Mouse (Mus musculus): ENCODE measurements around the gene Fam57a. TPM values are rescaled to one million over a fixed set of nuclear protein-coding genes. Genes with fewer than 3 reads are reported as not detected.

Fam57a gene
- total RNA-seq, 2 experiments from 2014 or later = 1.6 to 2.8 TPM

DNA sequence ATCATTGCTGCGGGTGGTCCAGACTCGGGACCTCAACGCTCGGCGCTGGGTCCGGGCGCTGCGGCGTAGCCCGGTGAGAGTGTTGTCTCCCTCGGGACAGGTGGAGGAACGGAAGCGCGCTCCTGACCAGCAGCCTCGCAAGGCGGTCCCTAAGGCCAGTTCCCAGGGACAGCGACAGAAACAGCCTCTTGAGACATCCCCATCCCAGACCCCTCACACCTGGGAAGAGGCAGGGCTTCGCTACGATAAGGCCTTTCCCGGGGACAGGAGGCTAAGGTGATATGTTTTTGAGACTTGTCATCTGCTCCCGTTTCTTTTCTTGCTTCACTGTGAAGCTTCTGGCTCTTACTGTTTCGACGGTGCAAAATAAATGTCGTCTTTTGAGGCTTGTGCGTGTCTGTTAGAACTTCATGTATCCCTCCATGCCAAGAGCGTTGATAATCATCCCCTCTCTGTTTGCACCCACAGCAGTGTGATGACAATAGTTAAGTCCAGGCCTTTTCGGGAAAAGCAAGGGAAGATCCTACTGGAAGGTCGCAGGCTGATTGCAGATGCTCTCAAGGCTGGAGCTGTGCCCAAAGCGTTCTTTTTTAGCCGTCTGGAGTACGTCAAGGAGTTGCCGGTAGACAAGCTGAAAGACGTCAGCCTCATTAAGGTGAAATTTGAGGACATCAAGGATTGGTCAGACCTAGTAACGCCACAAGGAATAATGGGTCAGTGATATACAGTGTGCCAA, 64.5 kb downstream of the Fam57a start:
- no peak for DNase-seq

DNA sequence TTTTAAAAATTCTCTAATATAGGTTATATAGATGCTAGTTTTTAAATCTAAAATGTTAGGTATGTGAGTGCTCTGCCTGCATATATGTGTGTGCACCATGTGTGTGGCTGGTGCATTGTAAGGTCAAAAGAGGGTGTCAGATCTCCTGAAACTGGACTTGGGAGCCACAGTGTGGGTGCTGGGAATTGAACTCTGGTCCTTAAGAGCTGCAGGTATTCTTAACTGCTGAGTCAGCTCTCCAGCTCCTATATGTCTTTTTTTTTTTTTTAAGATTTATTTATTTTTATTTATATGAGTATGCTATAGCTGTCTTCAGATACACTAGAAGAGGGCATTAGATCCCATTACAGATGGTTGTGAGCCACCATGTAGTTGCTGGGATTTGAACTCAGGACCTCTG, 67.0 kb downstream of the Fam57a start:
- no peak for DNase-seq

DNA sequence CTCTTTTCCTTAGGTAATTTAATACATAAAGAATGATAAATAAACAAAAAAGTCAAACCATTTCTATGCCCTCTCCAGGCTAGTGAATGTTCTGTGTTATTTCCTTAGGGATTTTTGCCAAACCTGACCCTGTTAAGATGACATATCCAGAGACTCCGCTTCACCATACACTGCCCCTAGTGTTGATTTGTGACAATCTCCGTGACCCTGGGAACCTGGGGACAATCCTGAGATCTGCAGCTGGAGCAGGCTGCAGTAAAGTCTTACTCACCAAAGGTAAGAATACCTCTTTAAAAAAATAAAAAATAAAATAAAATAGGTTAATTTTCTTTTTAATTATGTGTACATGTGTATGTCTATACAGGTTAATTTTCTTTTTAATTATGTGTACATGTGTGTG, 67.8 kb downstream of the Fam57a start:
- no peak for DNase-seq

DNA sequence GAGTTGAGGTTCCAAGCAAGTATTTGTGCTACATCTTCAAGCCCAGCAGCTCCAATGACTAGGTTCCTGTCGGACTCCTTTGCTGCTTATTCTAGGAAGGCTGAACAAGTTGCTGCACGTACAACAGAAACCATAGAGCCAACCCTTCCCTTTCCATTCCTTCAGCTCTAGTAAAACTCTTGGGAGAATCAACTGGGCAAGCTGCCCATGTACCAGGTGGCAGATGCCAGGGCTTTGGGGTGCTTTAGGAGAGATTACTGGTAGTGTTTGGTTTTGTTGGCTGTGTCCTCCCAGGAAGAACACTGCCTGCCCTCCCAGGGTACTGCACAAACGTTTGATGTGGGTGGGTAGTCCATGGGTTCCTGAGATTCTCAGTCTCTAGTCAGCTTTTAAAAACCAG, 72.6 kb downstream of the Fam57a start:
- DNase-seq = no peak

DNA sequence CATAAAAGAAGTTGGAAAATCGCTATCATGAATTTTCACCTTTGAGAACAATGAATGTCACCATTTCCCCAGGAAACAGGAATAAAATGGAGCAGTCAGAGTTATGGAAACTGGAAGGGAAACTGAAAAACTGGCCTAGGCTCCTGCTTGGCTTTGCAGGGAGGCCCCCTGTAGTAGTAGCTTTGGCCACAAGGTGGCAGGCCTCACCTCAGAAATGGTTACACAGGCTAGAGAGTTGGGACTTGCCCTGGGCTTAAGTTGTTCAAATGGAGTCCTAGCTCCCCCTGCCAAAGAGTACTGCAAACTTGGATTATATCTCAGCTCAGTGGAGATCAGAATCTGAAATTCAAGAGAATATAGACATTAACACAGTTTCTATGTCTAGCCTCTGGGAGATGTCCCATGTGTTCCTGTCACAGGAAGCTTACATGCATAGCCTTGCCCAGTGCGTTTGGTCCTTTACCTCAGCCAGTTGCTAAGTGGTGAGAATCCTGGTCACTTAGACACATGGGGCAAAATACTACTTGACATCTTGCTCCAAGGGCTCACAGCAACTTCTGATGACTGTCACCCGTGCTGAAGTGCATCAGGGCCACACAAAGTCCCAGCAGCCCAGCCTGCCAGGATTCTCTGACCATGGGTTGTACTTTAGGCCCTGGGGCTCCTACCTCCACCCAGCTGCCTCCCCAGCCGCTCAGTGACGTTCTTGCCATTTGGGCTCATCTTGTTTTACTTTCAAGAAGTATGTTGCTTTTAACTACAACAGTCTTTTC, 73.9 kb downstream of the Fam57a start:
- peak; percentile 76 for DNase-seq

DNA sequence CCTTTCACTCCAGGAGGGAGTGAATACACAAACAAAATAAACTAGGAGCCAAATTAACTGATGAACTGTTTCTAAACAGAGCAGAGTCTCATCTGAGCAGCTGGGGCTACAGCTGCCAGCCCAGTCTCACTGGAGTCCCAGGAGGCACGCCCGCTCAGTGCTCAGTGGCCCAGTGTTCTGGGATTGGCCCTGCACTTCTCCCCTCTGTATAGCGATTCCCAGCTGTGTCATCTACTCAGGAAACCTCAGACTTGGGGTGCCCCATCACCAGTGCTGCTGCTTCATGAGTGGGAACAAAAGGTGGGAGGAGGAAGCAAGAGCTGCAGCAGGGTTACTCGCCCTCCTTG, 74.4 kb downstream of the Fam57a start:
- DNase-seq = peak; percentile 29

DNA sequence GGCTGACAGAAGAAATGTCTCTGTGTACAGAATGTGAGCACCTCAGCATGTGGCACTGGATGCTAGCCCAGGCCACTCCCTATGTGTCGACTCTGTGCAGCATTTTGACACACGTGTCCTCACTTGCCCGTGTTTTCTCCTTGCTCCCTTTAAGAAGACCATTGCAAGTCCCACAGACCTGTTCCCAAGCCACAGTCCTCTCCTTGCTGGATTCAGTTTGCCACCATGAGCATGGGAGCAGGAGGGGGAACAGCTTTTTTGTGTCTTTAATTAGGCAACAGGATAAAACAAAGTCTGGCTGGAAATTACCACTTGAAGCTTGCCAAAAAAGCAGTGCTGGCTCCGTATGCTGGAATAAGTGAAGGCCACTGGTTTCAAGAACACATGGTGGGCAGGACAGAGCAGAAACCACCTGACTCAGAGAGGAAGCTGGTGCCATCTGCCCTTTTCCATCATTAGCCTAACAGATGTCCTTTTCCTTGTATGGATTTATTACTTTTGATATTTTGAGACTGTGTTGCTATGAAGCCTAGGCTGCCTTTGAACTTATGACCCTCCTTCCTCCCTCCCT, 76.0 kb downstream of the Fam57a start:
- no peak for DNase-seq

DNA sequence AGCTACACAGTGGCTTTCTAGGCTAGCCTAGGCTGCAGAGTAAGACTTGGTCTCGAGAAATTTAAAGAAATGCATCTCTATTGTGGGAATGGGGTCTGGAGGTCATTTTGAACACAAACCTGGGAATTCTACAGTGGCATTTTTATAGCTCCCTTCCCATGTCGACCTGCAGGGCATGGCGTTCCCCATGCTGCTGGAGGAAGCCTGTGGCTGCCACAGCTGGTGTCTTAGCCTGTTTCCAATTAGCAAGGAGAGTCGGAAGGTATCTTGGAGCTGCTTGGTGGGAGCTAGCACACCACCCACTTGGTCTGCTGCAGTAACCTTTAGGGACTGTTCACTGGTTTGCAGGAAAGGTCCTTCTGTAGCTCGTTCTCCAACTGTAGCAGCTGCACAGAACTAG, 76.7 kb downstream of the Fam57a start:
- no peak for DNase-seq

DNA sequence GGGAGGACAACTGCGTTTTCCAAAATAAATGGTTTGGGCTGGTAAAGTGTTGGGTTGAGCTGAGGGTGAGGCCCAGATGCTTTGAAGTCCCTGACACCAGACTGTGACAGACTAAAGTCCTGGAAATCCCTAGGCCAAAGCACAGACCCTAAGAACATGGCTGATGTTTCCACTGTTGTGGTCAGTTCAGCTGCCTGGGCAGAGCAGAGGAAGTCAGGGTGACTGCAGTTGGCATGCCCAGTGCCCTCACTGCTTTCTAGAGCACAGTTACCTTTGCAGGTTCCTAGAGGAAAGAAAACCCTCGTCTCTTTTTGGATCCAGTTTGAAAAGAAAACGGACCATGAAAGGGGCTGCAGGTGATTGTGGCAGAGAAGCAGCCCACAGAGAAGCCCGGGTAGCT, 77.9 kb downstream of the Fam57a start:
- no peak for DNase-seq

DNA sequence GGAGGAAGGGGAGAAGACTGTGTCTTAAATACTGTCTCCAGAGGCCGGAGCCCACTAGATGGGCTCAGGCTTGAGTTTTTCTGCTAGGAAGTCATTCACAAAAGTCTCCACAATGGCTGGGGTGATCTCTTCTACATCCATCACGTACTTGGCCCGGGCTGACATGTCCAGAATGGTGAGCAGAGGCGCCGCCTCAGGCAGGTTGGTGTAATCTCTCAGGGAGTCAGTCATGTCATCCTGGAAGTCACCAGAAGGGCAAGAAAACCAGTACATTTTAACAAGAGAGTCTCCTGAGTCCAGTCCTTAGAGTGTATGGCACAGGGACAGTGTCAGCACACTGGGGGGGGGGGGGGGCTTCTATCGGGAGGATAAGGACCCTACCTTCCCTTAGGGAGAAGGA, 79.0 kb downstream of the Fam57a start:
- DNase-seq = no peak

DNA sequence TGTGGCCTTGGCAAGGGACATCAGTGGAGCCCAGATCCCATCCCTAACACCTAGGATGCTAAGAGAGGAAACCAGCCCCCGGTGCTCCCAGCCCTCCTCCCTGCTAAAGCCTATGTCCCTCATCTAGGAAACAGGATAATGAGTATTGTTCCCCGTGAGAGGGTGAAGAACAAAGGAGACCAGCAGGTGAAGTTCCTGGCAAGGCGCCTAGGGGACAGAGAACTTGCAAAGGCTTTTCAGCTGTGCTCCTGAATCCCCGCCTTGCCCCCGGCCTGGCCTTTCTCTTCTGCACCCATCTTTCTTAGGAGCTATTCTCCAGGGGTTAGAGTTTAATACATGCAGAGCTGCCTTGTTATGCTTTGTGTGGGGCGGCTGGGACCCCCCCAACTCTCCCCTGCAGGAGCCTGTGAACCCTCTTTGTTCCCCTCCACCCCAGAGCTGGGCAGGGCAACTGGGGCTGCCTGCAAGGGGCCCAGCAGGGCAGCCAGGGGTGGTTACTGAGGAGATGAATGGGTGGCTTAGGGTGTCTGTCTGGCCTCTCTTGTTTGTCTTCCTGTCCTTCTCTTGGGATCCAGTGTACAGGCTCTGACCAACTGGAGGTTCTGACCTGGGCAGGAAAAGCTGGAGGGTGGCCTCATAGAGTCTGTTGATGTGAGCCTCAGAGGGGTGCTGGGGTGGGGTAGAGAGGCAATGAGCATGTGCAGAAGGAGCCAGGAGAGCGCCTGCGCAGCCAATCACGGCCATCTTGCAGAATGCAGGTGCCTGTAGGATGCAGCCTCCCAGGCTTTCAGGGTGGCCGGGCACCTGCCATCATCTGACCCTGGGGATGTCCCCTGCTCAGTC, 81.0 kb downstream of the Fam57a start:
- DNase-seq = no peak

DNA sequence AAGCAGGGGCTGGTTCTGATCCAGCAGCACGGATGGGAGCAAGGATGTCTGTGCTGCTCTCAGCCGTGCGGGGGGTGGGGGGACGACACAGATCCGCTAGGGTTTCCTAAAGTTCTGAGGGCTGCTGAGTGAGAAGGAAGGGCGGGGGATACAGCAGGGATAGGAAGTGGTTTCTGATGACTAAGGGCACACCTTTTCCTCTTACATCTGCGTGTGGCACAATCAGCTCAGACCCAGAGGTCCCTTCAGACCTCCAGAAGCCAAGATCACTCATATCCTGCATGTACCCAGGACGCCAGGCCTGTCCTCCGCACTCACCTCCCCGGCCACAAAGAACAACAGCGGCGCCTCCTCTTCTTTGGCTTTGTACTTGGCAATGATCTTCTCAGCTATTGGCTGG, 81.8 kb downstream of the Fam57a start:
- no peak for DNase-seq

DNA sequence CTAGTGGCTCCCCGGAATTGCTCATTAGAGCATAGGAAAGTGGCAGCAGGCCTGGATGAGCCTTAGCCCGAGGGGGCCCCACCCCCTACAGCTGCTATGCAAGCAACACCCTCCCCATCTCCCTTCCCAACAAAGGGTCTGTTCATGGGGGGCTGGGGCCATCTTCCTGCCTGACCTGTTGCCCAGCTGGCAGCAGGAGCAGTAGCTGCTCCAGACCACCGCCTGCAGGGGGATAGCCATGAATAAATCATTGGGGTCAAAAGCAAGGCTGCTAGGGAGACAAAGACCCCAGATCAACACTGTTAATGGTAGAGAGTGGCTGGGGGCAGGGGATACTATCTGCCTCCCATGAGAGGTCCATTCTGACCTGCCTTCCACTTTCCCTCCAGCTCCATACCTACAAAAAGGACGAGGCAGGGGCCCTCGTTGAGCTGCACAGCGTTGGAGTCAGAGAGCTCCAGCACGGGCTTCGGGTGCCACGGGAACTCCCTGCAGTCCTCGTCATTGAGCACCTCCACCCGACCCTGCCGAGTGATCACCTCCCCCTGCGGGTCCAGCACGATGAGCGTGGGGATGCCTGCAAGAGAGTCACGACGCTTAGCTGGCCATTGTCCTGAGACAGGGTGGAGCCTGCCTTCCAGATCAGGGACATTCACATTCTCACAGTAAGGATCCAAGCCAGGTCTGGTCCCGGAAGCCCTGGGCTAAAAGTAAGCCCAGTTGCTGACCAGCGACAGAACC, 83.3 kb downstream of the Fam57a start:
- DNase-seq = no peak

Other genes starting within 250 kb of the Fam57a start
- 1 to 10 TPM; 8.2 to 8.6 TPM for gene Rph3al, start 241.2 kb upstream of the Fam57a start, total RNA-seq (2021)
- not detected for gene 1700016K19Rik, start 179.8 kb upstream of the Fam57a start, total RNA-seq (2021)
- gene Rflnb, start 151.9 kb upstream of the Fam57a start, total RNA-seq (2021) = 10 to 100 TPM; 22.5 to 34.6 TPM
- 10 to 100 TPM; 19.9 to 22.6 TPM for gene Vps53, start within 50 bp of the Fam57a start, total RNA-seq (2021)
- gene Dbil5, start 37.9 kb downstream of the Fam57a start, total RNA-seq (2021) = under 1 TPM in 1 of 2 experiments, not detected in 1; 0.51 TPM
- 1 to 10 TPM; 1.4 to 1.5 TPM for gene Gemin4, start 38.0 kb downstream of the Fam57a start, total RNA-seq (2021)
- 10 to 100 TPM; 11.9 to 13.7 TPM for gene Mrm3, start 64.0 kb downstream of the Fam57a start, total RNA-seq (2021)
- gene Glod4, start 64.1 kb downstream of the Fam57a start, total RNA-seq (2021) = 10 to 100 TPM; 19.7 to 20.4 TPM
- gene Nxn, start 219.5 kb downstream of the Fam57a start, total RNA-seq (2021) = 10 to 100 TPM; 25.6 to 32.0 TPM
- 10 to 100 TPM; 40.4 to 40.8 TPM for gene Timm22, start 227.3 kb downstream of the Fam57a start, total RNA-seq (2021)